Mouse (Mus musculus) B cell, adult 2 months (primary cell): ENCODE data around the gene Sdf4.

Experiments
- DNase-seq, 2 experiments: peaks; one replicate each; pipeline ENCODE4 v3.0.0; 2022

Sdf4 gene

GRCm38 (mm10) chr4:155992241-155992905 is at the start of gene Sdf4, which contains the start of gene B3galt6:
TSS of gene Sdf4 (plus strand) at chr4:155992872.
TSS of gene B3galt6 (minus strand) at chr4:155992649.
- peak; percentile 89 to 93 for DNase-seq

GRCm38 (mm10) chr4:155943049-155943452 is 49.6 kb upstream of the Sdf4 start:
- no peak for DNase-seq

- DNase-seq = peak; percentile 95 to 97
Observed at GRCm38 (mm10) chr4:155943534-155944249, 49.0 kb upstream of the Sdf4 start, which contains the start of gene Ube2j2. TSS of gene Ube2j2 (plus strand) at chr4:155943831.

- DNase-seq = peak in 1 of 2 experiments; percentile 34
Observed at GRCm38 (mm10) chr4:155944271-155944670, 48.4 kb upstream of the Sdf4 start.

- DNase-seq = no peak
Observed at GRCm38 (mm10) chr4:155947094-155947493, 45.6 kb upstream of the Sdf4 start.

GRCm38 (mm10) chr4:155955491-155955890 is 37.2 kb upstream of the Sdf4 start:
- no peak for DNase-seq

GRCm38 (mm10) chr4:155959275-155959674 is 33.4 kb upstream of the Sdf4 start:
- DNase-seq = peak; percentile 79 to 82

GRCm38 (mm10) chr4:155962167-155962971 is 30.3 kb upstream of the Sdf4 start, which contains the start of gene C1qtnf12:
TSS of gene C1qtnf12 (plus strand) at chr4:155962318.
- DNase-seq = peak; percentile 12 to 21

- DNase-seq = no peak
Observed at GRCm38 (mm10) chr4:155963106-155963505, 29.6 kb upstream of the Sdf4 start.

- no peak for DNase-seq
Observed at GRCm38 (mm10) chr4:155964396-155964795, 28.3 kb upstream of the Sdf4 start.

- no peak for DNase-seq
Observed at GRCm38 (mm10) chr4:155969043-155969653, 23.5 kb upstream of the Sdf4 start.

GRCm38 (mm10) chr4:155970286-155970685 is 22.4 kb upstream of the Sdf4 start:
- DNase-seq = no peak

- DNase-seq = no peak
Observed at GRCm38 (mm10) chr4:155972651-155973050, 20.0 kb upstream of the Sdf4 start.

GRCm38 (mm10) chr4:155973239-155973638 is 19.4 kb upstream of the Sdf4 start:
- DNase-seq = no peak

- no peak for DNase-seq
Observed at GRCm38 (mm10) chr4:155981436-155982082, 11.1 kb upstream of the Sdf4 start.

- DNase-seq = no peak
Observed at GRCm38 (mm10) chr4:155983788-155984187, 8.9 kb upstream of the Sdf4 start.

- DNase-seq = peak in 1 of 2 experiments; percentile 4
Observed at GRCm38 (mm10) chr4:155991211-155991907, 1.3 kb upstream of the Sdf4 start.

- no peak for DNase-seq
Observed at GRCm38 (mm10) chr4:155991908-155992230, 803 bp upstream of the Sdf4 start.

GRCm38 (mm10) chr4:155992906-155993547 is 355 bp downstream of the Sdf4 start:
- DNase-seq = peak; percentile 96 to 98

- no peak for DNase-seq
Observed at GRCm38 (mm10) chr4:155993606-155994005, 934 bp downstream of the Sdf4 start.

GRCm38 (mm10) chr4:156004109-156004508 is 11.4 kb downstream of the Sdf4 start:
- DNase-seq = no peak
